Mouse (Mus musculus): ENCODE data around the gene Depdc7.

Depdc7 gene

GRCm38 (mm10) chr2:104742741-104743064 is at the start of gene Depdc7:
Gene Depdc7 (minus strand): TSS chr2:104742878.
- peak; percentile 91 to 93 for DNase-seq

GRCm38 (mm10) chr2:104774763-104775162 is 32.1 kb upstream of the Depdc7 start:
- DNase-seq, result peak in 1 of 2 experiments; percentile 1

GRCm38 (mm10) chr2:104768697-104769096 is 26.0 kb upstream of the Depdc7 start:
- DNase-seq, result no peak

GRCm38 (mm10) chr2:104764018-104764417 is 21.3 kb upstream of the Depdc7 start:
- no peak for DNase-seq

GRCm38 (mm10) chr2:104763134-104763703 is 20.5 kb upstream of the Depdc7 start:
- DNase-seq, result no peak

- DNase-seq, result peak in 1 of 2 experiments; percentile 22
Observed at GRCm38 (mm10) chr2:104750611-104751010, 7.9 kb upstream of the Depdc7 start.

- DNase-seq, result no peak
Observed at GRCm38 (mm10) chr2:104748652-104749183, 6.0 kb upstream of the Depdc7 start.

- peak; percentile 15 to 19 for DNase-seq
Observed at GRCm38 (mm10) chr2:104746251-104746650, 3.6 kb upstream of the Depdc7 start.

GRCm38 (mm10) chr2:104743971-104744370 is 1.3 kb upstream of the Depdc7 start:
- DNase-seq, result no peak

- DNase-seq, result peak; percentile 22 to 56
Observed at GRCm38 (mm10) chr2:104743160-104743559, 482 bp upstream of the Depdc7 start.

- peak in 1 of 2 experiments; percentile 18 for DNase-seq
Observed at GRCm38 (mm10) chr2:104741896-104742740, 560 bp downstream of the Depdc7 start.

- no peak for DNase-seq
Observed at GRCm38 (mm10) chr2:104741015-104741758, 1.5 kb downstream of the Depdc7 start.

- DNase-seq, result no peak
Observed at GRCm38 (mm10) chr2:104740248-104740949, 2.3 kb downstream of the Depdc7 start.

- DNase-seq, result no peak
Observed at GRCm38 (mm10) chr2:104739691-104740090, 3.0 kb downstream of the Depdc7 start.

GRCm38 (mm10) chr2:104736241-104736640 is 6.4 kb downstream of the Depdc7 start:
- DNase-seq, result no peak

- DNase-seq, result no peak
Observed at GRCm38 (mm10) chr2:104732562-104733256, 10.0 kb downstream of the Depdc7 start.

- peak in 1 of 2 experiments; percentile 5 for DNase-seq
Observed at GRCm38 (mm10) chr2:104732033-104732444, 10.6 kb downstream of the Depdc7 start.

GRCm38 (mm10) chr2:104727369-104727768 is 15.3 kb downstream of the Depdc7 start:
- no peak for DNase-seq

- no peak for DNase-seq
Observed at GRCm38 (mm10) chr2:104722021-104722420, 20.7 kb downstream of the Depdc7 start.

- DNase-seq, result peak in 1 of 2 experiments; percentile 3
Observed at GRCm38 (mm10) chr2:104717827-104718226, 24.9 kb downstream of the Depdc7 start.

GRCm38 (mm10) chr2:104717231-104717735 is 25.4 kb downstream of the Depdc7 start:
- DNase-seq, result no peak

- no peak for DNase-seq
Observed at GRCm38 (mm10) chr2:104716279-104716678, 26.4 kb downstream of the Depdc7 start, which contains the start of gene Pin1rt1. Gene Pin1rt1 (minus strand): TSS chr2:104716379.

All from lung, adult 18-20 months (tissue).